In genomic region chr12:100201363-100201711, GRCm38 (mm10) we compare ENCODE assay signal across 8 mouse cellular contexts. TPM values are rescaled to one million over a fixed set of nuclear protein-coding genes. Genes with fewer than 3 reads are reported as not detected.
DNase-seq lines count a peak whose midpoint lies in the region; ATAC-seq and TF ChIP-seq lines count a peak whose summit lies in the region.

No protein-coding gene starts in this region.

- H3K4me2 ChIP-seq in embryonic facial prominence, embryonic 11.5 days (ENCODE audit: low read depth, low read length): peak overlapping the region; percentile 94
- peak overlapping the region; percentile 83 for H3K4me2 ChIP-seq in intestine, embryonic 15.5 days (replicated peaks)
- peak overlapping the region; percentile 95 for H3K4me2 ChIP-seq in myocyte (ENCODE audit: low read depth)

- H3ac ChIP-seq in myocyte (ENCODE audit: control insufficient read depth, insufficient read length): peak overlapping the region; percentile 40

- no peak for DNase-seq in left cerebral cortex, adult 2 months (ENCODE audit: extremely low spot score in 1 of 2, low spot score in 2 of 2)
- no peak for DNase-seq in left cerebral cortex, adult 8-10 months (ENCODE audit: low spot score in 2 of 2)
- DNase-seq in embryonic facial prominence, embryonic 11.5 days (ENCODE audit: low spot score): no peak
- no peak for DNase-seq in gastrocnemius, postnatal 36 days
- DNase-seq in cerebellum, adult 11 months: no peak
- no peak for DNase-seq in kidney, postnatal 4 days

- TF ChIP-seq CTCF in left cerebral cortex, adult 2 months (IDR thresholded peaks at IDR 0.05): no peak

- peaks cover 55% of the 10 kb centered on the region for H3K79me2 ChIP-seq in myocyte (ENCODE audit: control insufficient read depth, insufficient read depth)

- no peak for ATAC-seq in embryonic facial prominence, embryonic 11.5 days (replicated peaks; ENCODE audit: insufficient number of reproducible peaks, low FRiP score, low TSS enrichment, low read depth)
- ATAC-seq in intestine, embryonic 15.5 days: no peak

- no peak overlapping the region; the same call in 1 of the 2 replicates for H3K9ac ChIP-seq in embryonic facial prominence, embryonic 11.5 days (replicated peaks; ENCODE audit: low read length)
- H3K9ac ChIP-seq in intestine, embryonic 15.5 days: peak overlapping the region; percentile 93

- peak overlapping the region; percentile 100 for H3K4me3 ChIP-seq in left cerebral cortex, adult 2 months
- peak overlapping the region; percentile 99 for H3K4me3 ChIP-seq in embryonic facial prominence, embryonic 11.5 days (ENCODE audit: low read depth, low read length)
- peak overlapping the region; percentile 98 for H3K4me3 ChIP-seq in intestine, embryonic 15.5 days (replicated peaks)
- H3K4me3 ChIP-seq in myocyte: peak overlapping the region; percentile 87

- no peak for TF ChIP-seq POLR2A in myocyte (IDR thresholded peaks at IDR 0.05; ENCODE audit: insufficient read length, low read depth)

- H3K4me1 ChIP-seq in embryonic facial prominence, embryonic 11.5 days (ENCODE audit: control insufficient read depth, insufficient read depth, low read length): no peaks in the 10 kb centered on the region; the same call in 1 of the 2 replicates
- peaks cover 4% of the 10 kb centered on the region; the same call in 1 of the 2 replicates for H3K4me1 ChIP-seq in intestine, embryonic 15.5 days (replicated peaks)

- no peaks in the 10 kb centered on the region for H3K9me3 ChIP-seq in embryonic facial prominence, embryonic 11.5 days (replicated peaks; ENCODE audit: control insufficient read depth, low read length)
- H3K9me3 ChIP-seq in intestine, embryonic 15.5 days: no peaks in the 10 kb centered on the region

- 50% methylated on average over 4 of the region's 4 CpGs for WGBS in embryonic facial prominence, embryonic 11.5 days
- 30% methylated on average over 4 of the region's 4 CpGs for WGBS in intestine, embryonic 15.5 days

- peak overlapping the region; percentile 99 for H3K27ac ChIP-seq in left cerebral cortex, adult 2 months
- no peak overlapping the region for H3K27ac ChIP-seq in embryonic facial prominence, embryonic 11.5 days (replicated peaks; ENCODE audit: low read depth, low read length)
- H3K27ac ChIP-seq in intestine, embryonic 15.5 days: no peak overlapping the region

- intact Hi-C loops in left cerebral cortex, adult 2 months (cut with DNase I): loop anchor here (2.0 to 5.0 kb wide), 5 partner anchors 76 to 371 kb away; no protein-coding TSS in a partner anchor
- intact Hi-C loops in gastrocnemius, postnatal 36 days (cut with DNase I): loop anchor here (5.0 kb wide), 3 partner anchors 44 to 221 kb away; partner anchors contain the start of gene Nrde2

- no peaks in the 10 kb centered on the region for H3K27me3 ChIP-seq in embryonic facial prominence, embryonic 11.5 days (ENCODE audit: control insufficient read depth, insufficient read depth, low read length)
- H3K27me3 ChIP-seq in intestine, embryonic 15.5 days (replicated peaks): no peaks in the 10 kb centered on the region
- no peaks in the 10 kb centered on the region for H3K27me3 ChIP-seq in myocyte (ENCODE audit: control insufficient read depth, insufficient read depth, insufficient read length)

- peaks cover 5% of the 10 kb centered on the region for H3K36me3 ChIP-seq in embryonic facial prominence, embryonic 11.5 days (replicated peaks; ENCODE audit: control insufficient read depth, insufficient read depth, low read depth, low read length)
- H3K36me3 ChIP-seq in intestine, embryonic 15.5 days: peaks cover 26% of the 10 kb centered on the region
- peaks cover 43% of the 10 kb centered on the region for H3K36me3 ChIP-seq in myocyte (ENCODE audit: control insufficient read depth, insufficient read depth)

TF ChIP-seq in myocyte, 11 proteins besides CTCF, POLR2A, EP300 and RAD21:
- TF ChIP-seq MYOG (IDR thresholded peaks at IDR 0.05; ENCODE audit: control insufficient read depth in 1 of 3, insufficient read depth in 1 of 3, insufficient read length in 2 of 3, low read depth in 2 of 3): no peak
- no peak for TF ChIP-seq MAX (IDR thresholded peaks at IDR 0.05; ENCODE audit: low read depth)
- no peak for TF ChIP-seq TCF12 (IDR thresholded peaks at IDR 0.05; ENCODE audit: insufficient read depth, poor library complexity, severe bottlenecking)
- TF ChIP-seq USF1 (IDR thresholded peaks at IDR 0.05; ENCODE audit: low read depth): no peak
- TF ChIP-seq REST (IDR thresholded peaks at IDR 0.05; ENCODE audit: insufficient read depth, insufficient read length): no peak
- TF ChIP-seq MYOD1 (IDR thresholded peaks at IDR 0.05; ENCODE audit: control insufficient read depth in 1 of 3, insufficient read length in 2 of 3, low read depth in 2 of 3): no peak
- no peak for TF ChIP-seq POLR2AphosphoS2 (IDR thresholded peaks at IDR 0.05; ENCODE audit: insufficient read length, low read depth)
- TF ChIP-seq TCF3 (IDR thresholded peaks at IDR 0.05; ENCODE audit: insufficient read length, low read depth): no peak

RNA-seq across cellular contexts. Expression of gene Calm1, which starts 2.1 kb away (rescaled TPM):
- 1,000 to 10,000 TPM; 2,238 to 2,247 TPM for total RNA-seq in left cerebral cortex, adult 2 months (2021)
- total RNA-seq in left cerebral cortex, adult 8-10 months (2022): 1,000 to 10,000 TPM; 2,052 to 2,216 (median 2,103) TPM
- 1,151 and 1,182 TPM in 2 replicates for polyA plus RNA-seq in embryonic facial prominence, embryonic 11.5 days (2014; fragmentation: Nextera tagmentation; extraction: Ambion mirVana)
- 2,249 and 2,526 TPM in 2 replicates for polyA plus RNA-seq in intestine, embryonic 15.5 days (2015; fragmentation: Nextera tagmentation; extraction: Ambion mirVana)
- polyA plus RNA-seq in myocyte (2012; fragmentation: generic; extraction: Trizol): 385 TPM
- total RNA-seq in gastrocnemius, postnatal 36 days (2021): 100 to 1,000 TPM; 484 to 513 TPM

RNA-seq across cellular contexts. Expression of gene Nrde2, which starts 41.9 kb away (rescaled TPM):
- 10 to 100 TPM; 17.3 to 21.9 TPM for total RNA-seq in left cerebral cortex, adult 2 months (2021)
- total RNA-seq in left cerebral cortex, adult 8-10 months (2022): 10 to 100 TPM; 18.0 to 21.0 (median 19.7) TPM
- 11.0 and 11.5 TPM in 2 replicates for polyA plus RNA-seq in embryonic facial prominence, embryonic 11.5 days (2014; fragmentation: Nextera tagmentation; extraction: Ambion mirVana)
- polyA plus RNA-seq in intestine, embryonic 15.5 days (2015; fragmentation: Nextera tagmentation; extraction: Ambion mirVana): 10.2 and 12.1 TPM in 2 replicates
- 9.3 TPM for polyA plus RNA-seq in myocyte (2012; fragmentation: generic; extraction: Trizol)
- 1 to 10 TPM; 6.8 to 9.3 TPM for total RNA-seq in gastrocnemius, postnatal 36 days (2021)
